Mouse (Mus musculus) cerebellum, postnatal 10 days (tissue): ENCODE measurements at regions not wholly inside any gene's neighbourhood (a gene's known extent, or its start where the extent isn't known, plus 50 kb on each side); places are given as distances from the start of the nearest gene placed in this dataset.

Experiments used
- DNase-seq, 2 experiments: peaks; one replicate each; pipeline ENCODE4 v3.0.0; 2021; ENCODE audit warnings: mixed read lengths in 2 of 2

DNA sequence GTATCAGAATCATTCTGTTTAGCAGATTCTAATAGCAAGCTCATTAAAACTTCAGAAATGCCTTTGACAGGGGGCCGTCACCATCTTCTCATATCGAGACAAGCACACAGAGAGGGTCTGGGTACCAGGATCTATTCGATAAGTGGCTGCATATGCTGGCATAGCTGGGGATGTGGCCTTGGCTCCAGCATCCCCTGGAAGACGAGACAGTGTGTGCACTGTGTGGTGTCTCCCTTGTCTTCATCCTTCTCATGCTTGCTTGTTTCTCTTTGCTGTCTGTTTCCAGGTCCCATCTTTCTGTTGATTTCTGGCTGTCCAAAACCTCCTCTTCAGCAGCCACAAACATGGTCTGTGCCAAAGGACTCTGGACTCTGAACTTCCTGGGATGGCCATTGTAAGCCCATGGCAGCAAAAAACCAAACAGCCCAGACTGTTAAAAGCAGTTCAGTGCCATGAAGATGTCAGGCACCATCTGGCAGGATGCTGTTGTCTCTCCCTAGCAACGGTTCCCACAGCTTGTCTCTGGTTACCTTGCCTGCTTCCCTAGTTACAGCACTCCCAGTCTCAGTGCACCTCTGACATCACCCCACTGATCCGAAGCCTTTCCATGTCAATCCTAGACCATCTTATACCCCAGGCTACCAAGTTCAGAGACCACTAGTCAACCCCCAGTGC is 56.5 kb downstream of the Kctd12 start:
- DNase-seq = peak; percentile 76 to 78

DNA sequence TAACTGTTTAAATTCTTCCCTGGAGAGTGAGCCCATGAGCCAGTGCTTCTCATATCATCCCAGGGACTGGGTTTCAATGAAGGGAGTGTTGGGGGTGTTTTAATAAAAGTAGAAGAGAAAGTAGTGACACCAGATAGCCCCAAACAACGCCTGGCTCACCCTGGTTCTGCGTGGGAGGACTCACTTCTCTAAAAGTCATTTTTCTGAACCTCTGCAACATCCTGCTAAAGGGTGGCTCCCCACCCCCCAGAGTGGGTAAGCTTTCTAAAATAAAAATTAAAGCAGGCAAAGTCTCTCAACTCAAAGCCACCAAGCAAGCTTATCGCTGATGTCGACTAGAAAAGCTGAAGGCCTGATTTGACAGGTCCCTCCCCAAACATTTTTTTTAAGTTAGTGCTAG is 57.8 kb downstream of the Kctd12 start:
- no peak for DNase-seq

DNA sequence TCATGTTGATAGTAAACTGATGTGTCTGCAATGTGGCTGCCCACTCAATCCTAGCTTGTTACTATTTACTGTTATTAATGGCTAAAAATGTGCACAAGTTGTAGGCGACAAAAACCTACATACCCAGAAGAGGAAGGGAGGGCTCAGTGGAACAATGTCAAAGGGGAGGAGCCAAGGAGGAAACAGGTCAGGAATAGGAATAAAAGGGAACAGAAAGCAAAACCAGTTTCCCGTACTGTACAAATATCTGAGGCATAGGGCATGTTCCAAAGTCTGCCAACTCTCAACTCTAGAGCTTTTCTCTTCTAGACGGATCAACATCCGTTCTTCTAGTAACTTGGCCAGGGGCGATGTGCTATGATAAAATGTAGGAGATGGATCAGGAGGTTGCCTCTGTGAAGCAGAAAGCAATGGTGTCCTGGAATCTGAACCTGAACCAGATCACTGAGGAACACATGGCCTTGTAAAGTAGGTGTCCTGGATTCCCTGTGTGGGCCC is 59.9 kb downstream of the Kctd12 start:
- DNase-seq = no peak

DNA sequence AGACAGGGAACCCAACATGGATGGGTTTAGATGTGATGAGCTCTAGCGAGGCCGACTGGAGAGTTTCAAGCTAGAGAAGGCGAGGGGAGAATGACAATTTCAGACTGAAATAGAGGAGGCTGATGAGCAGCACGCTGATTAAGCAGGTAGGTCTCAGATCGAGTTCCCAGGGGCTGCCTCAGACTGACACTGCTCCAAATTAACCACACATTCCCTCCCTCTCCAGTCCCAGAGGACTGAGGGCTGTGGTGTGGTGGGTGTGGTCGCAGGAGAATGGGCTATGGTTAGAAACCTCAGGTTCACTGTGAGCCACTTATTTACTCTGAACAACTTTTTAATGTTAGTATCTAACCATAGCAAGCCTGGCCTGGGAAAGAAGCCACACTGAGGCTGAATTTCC is 62.0 kb downstream of the Kctd12 start:
- no peak for DNase-seq

DNA sequence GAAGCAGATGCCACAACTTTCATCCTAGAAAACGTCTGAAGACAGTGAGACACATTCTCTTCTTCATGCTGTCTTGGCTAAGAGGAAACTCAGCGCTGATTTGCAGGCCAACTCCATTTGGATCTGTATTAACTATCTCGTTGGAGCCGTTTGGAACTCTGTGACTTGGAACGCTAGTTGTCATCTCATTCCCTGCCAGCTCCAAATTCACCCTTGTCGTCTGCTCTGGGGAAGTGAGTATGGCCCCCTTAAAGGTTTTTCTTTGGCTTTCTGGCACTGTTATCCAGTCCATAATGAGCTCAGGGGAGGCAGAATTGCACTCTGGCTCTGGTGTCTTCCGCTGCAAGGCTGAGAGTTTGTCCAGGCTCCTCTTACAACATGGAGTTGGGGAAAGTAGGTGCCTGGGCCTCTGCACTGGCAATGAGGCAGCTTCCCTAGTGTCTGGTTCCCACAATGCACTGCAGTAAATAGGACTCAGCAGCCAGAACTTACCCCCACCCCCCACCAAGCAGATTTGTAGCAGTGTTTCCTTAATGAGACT is 63.1 kb downstream of the Kctd12 start:
- peak; percentile 54 to 61 for DNase-seq

DNA sequence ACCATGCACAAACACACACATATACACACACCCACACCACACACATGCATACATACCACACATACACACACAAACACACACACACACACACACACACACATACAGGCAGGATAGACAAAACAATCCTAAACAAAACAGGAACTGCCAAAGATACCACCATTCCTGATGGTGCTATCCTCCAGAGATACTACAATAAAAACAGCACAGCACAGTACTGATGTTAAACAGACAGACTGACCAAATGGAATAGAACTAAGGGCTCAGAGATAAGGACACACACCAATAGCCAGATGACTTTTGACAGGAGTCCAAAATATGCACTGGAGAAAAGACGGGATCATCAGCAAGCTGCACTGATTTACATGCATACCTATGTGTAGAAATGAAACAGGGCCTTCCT is 64.5 kb downstream of the Kctd12 start:
- no peak for DNase-seq

DNA sequence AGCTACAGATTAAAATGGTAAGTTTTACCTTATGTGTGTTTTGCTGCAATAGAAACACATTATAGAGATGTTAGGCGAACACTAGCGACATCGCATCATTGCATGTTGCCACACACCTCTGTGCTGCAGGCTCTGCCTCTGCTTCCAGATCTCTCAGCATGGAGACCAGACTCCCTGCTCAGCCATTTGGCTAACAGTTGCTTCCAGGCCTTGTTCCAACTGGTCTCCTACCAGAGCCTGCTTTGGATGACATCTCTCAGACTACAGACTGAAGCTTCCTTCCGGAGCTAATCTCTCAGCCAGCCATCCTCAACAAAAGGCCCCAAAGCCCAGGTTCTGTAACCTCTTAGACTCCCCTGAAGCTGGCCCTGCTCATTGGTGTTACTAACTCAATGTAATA is 66.5 kb downstream of the Kctd12 start:
- peak; percentile 88 to 91 for DNase-seq

DNA sequence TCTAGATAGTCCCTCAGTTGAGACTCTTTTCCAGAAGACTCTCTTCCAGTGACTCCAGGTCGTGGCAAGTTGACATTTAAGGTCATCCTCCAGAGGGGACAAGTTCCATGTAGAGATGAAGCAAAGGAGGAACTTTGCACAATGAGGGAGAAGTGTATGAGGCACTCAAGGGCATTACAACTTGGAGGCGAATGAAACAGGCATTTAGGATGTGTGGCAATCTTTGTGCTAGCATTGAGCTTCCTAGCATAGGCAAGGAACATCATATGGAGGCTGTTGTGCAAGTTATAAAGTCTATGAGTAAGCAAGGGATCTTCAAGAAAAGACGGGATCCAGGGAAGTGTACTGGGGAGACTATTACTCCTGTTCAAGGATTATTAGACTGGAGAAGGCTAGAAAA is 70.9 kb downstream of the Kctd12 start:
- DNase-seq = no peak

DNA sequence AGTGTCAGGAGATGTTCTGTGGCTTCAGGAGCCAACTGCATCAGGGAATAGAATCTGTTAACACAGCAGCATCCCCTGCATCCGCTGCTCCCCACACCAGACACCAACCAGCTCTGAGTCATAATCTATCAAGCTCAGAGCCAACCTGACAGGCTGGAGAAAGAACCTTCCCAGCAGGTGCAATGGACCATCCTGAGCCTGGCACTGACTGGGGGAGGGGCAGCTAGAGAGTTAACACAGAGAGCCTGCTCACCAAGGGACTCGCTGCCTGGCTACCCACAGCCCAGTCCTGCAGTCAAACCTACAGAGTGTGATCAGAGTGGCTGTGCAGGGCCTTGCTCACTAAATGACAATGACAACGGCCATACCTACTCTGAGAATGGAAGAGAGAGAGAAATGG is 73.4 kb downstream of the Kctd12 start:
- peak; percentile 66 to 69 for DNase-seq

DNA sequence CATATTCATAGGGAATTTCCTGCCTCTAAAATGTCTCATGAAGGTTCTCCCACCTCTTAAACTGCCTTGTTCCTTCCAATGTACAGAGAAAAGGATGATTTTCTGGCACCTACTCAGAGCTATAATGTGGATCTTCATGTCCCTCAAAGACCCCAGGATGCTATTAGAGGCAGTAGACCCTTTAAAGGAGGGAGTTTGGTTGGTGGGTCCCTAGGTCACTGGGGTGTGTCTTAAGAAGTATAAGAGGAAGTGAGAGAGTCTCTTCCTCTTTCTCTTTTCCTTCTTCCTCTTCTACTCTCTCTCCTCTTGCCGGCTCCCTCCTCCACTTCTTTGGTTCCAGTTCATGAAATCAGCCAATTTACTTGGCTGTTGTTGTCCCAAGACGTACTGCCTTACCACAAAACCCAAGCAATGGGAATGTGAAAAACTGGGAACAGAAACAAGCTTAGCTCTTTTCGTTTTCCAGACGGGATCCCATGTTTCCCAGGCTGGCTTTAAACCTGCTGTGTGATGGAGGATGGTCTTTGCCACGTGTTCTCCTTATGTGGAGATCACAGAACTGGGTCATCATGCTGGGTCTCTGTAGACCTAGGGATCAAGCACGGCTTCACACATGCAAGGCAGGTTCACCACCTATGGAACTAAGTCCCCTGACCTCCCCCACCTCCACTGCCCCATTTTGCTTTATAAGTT is 74.9 kb downstream of the Kctd12 start:
- no peak for DNase-seq

DNA sequence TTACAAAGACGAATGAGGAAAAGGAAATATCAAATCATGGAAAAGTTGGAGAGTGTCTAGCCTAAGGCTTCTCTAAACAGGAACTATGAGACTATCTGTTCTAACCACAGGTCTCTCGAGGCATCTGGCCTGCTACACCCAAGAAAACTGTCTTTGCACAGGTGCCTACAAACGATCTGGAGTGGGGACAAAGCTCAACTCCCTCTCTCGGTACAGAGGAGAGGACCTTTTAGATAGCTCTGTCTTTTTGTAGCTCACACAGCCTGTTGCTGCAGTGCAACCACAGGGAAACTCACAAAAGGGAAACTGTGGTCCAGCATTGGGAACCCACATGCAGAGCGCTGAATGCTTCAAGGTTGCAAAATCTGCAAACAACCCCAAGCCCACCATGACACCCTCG is 75.6 kb downstream of the Kctd12 start:
- DNase-seq = no peak

DNA sequence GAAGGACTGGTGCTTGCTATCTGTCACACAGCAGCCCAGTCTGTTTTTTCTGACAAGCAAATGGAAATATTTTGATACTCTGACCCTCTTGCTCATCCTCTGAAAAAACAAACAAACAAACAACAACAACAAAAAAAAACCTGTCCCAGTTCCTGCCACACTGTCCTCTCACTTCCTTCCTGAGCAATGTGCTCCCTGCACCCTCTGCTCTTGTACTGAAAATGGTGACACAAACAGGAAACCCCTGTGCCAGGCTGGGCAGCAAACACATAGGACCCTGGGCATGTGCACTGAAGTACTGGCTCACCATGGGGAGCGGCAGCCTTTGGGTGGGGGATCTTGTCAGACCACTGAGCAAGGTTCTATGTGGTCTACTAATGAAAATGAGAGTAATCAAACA is 76.2 kb downstream of the Kctd12 start:
- DNase-seq = no peak

DNA sequence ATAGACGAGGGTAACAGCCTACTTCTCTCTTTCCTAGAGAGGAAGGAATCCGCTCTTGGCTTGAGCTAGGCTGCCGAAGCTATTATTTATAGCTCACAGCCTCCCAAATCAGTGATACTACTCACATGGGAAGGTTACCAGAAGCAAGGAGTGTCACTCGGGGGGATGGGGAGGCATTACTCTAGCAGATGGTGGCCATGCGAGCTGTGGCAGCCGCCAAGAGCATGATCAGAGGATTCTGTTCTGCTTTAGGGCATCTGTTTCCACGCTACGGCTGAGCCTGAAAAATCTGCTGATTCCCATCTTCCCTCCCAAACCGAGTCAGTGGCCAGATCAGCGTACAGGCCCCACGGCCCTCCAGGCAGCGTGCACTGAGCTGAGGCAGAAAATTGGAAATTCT is 79.5 kb downstream of the Kctd12 start:
- DNase-seq = peak; percentile 95 to 96

DNA sequence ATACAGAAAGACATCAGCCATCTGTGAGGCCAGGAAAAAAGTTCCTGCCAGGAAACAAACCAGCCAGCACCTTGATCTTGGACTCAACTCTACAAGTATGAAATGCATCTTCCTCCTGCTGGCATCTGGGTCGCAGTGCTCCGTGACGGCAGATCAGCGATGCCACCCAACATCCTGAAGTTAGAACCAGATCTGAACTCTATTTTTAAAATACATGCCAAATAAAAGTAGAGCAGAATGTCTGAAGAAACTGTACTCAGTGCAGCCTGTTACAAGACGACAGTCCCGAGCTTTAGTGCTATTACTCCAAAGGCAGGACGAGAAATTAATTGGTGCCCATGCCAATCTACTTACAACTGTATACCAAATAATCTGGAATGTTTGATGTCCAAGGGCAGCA is 80.2 kb downstream of the Kctd12 start:
- peak in 1 of 2 experiments; percentile 41 for DNase-seq

DNA sequence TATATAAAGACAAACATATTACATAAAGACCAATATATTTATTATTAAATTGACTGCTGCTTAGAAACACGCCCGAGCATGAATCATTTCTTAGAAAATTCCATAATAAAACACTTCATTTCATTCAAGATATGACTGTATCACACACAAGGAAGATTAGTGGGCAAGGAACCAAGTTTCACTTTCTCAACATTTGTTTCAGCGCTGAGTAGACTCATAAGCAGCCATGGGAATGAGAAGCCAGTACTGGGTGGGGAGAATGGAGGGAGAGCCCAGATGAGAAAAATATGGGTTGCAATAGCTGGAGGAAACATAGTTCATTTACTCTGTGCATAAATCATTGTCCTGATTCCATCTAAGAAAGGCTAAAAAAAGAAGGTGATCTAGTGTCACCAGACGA is 84.0 kb downstream of the Kctd12 start:
- no peak for DNase-seq

DNA sequence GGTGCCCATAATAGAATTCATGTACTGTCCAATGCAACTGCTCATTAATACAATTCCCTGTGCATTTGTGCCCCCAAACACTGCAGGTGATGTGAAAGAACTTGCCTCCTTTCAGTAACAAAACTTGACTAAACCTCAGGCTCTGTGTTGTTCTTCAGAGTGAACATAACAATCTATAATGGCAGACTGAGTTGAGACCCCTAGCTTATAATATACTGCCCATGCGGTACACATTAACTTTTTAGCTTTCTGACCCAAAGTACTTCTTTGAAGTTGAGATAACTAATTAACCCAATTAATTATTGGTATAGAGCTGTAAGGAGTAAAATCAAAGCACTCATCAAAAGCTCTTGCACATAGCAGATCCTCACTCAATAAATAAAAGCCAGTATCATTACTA is 85.4 kb downstream of the Kctd12 start:
- no peak for DNase-seq

DNA sequence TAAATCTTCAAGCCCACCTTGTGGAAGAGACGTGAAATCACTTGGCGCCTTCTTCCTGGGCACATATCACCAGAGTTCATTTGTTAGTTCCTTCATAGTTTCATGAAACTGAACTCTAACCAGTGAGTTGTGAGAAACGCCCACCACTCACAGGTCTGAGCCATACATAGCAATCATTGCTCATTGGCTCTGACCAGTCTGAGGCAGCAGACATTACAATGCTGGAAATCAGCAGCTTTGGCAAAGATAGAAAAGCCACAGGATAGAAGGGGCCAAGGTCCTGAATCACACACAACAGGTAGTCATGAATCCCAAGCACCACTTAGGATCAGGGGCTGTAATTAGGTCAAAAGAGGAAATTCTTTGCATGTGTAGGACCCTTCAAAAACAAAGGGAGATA is 85.9 kb downstream of the Kctd12 start:
- DNase-seq = no peak

DNA sequence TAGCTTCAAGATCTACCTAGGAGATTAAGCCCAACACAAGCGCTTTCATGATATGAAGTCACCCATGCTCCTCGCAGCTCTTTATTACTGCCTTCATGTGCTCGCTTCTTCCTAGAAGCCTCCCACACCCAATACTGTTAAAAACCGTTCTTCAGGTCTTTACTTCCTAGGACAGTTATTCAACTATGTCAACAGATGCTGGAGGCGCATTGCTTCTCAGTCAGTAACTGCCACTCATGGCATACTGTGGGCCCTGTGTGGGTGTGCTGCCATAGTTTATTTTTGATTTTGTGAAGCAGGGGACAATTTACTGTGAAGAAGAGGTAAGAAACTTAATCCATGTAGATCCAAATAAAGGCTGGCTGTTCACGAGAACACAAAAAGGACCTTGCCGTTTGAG is 89.2 kb downstream of the Kctd12 start:
- DNase-seq = no peak

DNA sequence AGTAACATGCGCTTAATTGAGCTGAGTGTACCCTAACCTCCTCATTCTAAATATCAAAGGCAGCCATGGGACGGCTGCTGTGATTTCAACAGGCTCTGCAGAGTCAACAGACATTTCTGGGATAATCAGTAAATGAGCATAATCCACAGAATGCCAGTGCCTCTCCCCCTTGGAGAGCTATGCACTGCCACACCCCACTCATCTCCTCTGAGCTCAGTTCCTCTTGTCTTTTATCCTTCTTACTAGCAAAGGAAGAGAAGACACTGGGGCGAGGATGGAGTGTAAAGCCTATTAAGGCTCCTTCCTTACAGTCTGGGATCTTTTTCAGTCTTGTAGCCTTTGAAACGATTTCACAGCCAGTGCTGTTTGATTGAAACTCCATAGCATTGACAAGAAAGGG is 90.9 kb downstream of the Kctd12 start:
- DNase-seq = no peak

DNA sequence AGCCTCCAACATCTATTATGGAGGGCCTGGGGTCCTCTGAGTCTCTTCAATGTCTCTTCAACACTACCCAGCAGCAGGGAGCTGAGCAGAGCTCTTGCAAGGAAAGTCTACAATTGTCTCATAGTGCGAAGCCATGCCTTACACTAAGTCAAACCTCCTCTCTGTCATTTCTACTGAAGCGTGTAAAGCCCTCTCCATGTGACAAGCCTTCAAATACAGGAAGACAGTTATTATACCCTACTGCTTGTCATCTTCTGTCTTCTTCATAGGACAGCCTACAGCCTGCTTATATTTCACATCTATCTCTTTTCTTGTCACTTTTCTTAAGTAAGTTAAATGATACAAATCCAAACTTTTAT is 97.2 kb downstream of the Kctd12 start:
- no peak for DNase-seq

DNA sequence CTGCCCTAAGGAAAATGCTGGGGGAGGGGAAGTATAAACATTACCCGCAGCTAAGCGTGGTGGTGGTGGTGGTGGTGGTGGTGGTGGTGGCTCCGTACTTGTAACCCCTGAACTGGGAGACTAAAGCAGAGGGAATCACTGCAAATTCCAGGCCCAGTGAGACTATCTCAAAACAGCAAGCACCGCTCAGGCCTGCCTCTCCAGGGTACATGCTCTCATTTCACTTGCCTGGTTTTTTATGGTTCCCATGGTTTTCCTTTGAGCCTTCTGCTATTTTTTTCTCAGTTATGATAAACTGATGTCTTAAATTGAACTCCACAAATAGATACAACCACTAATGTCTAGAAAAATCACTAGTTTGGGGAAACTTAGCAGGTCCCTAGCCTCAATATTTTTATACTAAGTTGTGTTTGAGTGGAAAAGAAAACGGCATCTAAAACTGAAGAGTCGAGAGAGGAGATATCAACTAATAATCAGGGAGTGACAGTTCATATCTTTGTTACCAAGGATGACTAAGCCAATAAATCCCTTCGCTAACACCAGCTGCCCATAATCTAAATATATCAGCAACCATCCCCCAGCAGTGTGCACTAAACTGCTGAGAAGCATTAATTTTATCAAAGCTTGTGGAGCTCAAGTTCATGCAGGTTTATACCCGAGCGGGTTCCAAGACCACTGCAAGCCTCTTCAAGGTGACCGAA is 97.7 kb downstream of the Kctd12 start:
- no peak for DNase-seq

DNA sequence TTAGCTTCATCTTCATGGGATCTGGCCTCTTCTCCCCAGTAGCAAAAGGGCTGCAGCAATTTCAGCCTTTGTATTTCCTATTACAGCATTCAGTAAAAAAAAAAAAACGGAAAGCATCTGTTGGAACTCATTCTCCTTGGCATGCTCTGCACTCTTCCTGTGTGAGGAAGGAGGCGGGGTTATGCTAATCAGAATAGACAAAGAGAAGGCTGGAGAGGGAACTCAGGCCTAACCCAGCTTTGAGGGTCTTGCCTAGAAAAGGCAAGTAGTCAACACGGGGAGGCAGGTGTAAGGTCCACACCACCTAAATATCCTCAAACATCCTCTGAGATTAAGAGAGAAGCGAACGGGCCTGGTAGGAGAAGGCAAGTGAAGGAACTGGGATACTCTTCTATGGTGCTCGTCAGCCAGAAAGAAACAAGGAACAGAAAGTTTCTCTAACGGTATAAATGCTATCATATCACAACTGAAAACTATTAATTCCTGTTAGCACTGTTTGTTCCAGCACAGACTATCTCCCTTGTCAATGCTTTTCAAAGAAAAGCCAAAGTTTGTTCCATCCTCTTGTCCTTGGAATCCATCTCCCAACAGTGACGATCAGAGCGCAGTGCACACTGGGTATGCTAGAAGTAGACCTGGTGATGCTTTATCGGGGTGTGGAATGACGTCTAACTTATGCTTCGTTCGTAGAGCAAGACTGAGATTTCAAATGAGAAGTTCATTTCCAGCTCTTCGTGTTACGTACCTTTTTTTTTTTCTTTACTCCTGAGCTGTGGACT is 98.9 kb downstream of the Kctd12 start:
- DNase-seq = peak; percentile 39 to 49

DNA sequence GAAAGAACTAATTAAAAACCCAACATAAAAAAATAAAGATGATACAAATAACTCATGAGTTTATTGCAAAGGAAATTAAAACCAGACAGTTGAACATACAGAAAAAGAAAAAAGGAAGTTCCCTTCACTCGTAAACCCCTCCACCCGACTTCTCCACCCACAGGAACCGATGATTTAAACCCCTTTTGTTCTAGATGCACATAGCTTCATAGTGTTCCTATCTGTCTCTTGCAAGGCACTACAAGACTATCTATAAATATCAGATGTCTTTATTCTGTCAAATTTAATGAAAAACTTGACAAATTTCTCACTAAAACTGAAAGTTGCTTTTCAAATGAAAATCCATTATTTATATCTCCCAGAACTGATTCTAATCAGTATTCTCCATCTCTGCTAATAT is 100.2 kb downstream of the Kctd12 start:
- DNase-seq = no peak
